Mouse (Mus musculus): ENCODE data around the gene Zc3h12d.

The Zc3h12d gene

GRCm38 (mm10) chr10:7832171-7832676, at the start of gene Zc3h12d:
Gene Zc3h12d, plus strand, starts transcription at chr10:7832470.
- DNase-seq (ENCODE audit: low spot score): peak; percentile 34

DNA sequence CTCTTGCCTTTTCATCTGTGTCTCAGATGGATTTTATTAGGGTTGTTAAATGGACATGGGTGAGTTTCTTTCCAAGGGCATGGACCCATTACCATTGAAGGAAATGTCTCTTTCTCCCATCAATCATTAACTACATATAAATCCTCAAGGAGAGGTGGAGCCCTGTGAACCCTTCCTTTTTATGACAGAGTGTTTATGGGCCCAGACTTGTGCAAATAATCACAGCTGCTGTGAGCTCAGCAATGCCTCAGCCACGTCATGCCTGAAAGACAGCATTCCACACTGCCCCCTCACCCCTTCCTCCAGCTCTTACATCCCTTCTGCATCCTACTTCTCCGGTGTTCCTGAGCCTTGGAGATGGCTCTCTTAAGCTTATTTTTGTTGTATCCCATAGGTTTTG, 45.0 kb upstream of the Zc3h12d start:
- no peak for DNase-seq (ENCODE audit: low spot score)

DNA sequence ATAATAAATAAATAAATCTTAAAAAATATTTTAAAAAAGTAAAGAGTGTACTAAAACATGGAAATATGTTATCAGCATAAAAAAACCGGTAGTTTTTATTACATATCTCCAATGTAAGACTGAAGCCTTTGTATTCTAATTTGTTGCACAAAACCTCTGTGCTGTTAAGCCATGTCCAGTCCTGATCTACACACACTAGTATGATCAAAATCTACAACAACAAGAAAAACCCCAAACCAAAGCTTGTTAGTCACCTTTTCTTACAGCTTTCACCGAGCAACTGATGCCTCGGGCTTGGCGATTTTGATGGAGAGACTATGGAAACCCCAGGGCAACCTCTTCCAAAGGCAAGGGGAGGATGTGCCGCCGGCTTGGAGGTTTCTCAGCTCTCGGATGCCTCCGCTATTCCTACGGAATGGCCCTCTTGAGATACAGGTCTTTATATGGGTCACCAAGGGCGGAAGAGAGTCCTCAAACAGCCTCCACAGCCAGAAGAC, 40.0 kb upstream of the Zc3h12d start:
- no peak for DNase-seq (ENCODE audit: low spot score)

GRCm38 (mm10) chr10:7792751-7793385, 39.4 kb upstream of the Zc3h12d start, which contains the start of the genes Ginm1 and Ppil4:
Gene Ginm1, minus strand, starts transcription at chr10:7792824.
Gene Ppil4, plus strand, starts transcription at chr10:7792891.
- DNase-seq (ENCODE audit: low spot score): peak; percentile 99

DNA sequence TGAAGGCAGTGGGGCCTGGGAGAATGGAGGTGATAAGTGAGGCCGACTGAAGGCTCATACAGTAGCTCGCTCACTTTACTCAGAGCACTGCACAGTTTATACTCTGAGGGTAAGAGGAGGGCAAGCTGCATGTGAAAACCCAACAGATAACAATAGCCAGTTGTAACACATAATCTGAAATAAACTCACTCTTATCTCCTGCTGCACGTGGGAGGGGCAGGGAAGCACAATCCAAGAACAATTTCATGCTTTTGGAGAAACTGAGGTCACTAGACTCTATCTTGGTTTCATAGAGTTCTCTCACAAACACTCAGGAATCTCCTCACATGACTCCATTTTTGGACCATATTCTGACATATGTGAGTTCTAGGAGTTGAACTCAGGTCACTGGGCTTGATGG, 31.0 kb upstream of the Zc3h12d start:
- DNase-seq (ENCODE audit: low spot score): no peak

GRCm38 (mm10) chr10:7802519-7803140, 29.6 kb upstream of the Zc3h12d start:
- no peak for DNase-seq (ENCODE audit: low spot score)

- peak; percentile 85 for DNase-seq (ENCODE audit: low spot score)
Observed at GRCm38 (mm10) chr10:7809937-7810336, 22.3 kb upstream of the Zc3h12d start.

DNA sequence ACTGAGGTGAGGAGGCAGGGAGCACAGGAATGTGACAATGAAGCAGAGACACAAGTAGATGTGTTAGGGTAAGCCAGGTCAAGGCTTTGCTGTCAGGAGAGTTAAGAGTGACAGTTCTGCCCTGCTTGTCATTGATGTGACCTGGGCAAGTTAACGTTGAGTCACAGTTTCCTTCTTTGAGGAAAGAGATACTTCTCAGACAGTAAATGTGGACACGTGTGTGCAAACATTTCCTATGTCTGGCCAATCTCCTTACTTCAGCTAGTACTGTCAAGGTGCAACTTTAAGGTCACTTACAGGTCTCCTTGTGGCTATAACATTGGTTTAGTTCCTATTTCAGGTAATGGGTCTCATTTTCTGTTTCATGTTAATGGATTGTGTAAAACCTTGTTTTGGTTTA, 15.8 kb upstream of the Zc3h12d start:
- no peak for DNase-seq (ENCODE audit: low spot score)

DNA sequence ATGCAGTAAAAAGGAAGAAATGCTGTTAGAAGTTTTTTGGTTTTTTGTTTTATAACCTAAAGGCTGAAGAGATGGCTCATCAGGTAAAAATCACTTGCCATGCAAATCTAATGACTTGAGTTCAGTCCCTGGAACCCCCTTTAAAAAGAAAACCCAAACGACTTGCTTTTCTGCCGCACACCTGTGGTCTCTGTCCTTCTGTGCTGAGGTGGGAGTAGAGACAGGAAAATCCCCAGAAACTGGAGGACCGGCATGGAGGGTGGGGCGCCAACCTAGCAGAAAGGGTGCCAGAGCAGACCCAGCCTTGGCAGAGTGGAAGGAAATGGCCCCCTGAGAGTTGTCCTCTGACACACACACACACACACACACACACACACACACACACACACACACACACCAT, 13.6 kb upstream of the Zc3h12d start:
- no peak for DNase-seq (ENCODE audit: low spot score)

DNA sequence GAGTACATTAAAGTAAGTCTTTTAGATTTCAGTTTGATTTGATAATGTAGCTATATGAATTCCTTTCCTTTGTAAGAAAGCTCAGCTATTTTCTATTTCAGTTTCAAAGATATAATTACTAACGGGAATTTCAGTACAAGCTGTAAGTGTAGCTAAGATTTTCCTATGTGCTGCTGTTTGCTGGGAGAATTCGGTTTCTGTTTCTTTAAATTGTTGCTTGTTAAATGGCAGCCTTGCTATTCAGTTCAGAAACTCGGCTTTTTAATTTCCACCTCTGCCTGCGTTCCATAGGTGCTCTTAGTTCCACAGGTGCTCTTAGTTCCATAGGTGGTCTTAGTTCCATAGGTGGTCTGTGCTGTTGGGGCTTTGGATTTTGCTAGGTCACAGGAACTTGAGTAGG, 13.1 kb upstream of the Zc3h12d start:
- no peak for DNase-seq (ENCODE audit: low spot score)

DNA sequence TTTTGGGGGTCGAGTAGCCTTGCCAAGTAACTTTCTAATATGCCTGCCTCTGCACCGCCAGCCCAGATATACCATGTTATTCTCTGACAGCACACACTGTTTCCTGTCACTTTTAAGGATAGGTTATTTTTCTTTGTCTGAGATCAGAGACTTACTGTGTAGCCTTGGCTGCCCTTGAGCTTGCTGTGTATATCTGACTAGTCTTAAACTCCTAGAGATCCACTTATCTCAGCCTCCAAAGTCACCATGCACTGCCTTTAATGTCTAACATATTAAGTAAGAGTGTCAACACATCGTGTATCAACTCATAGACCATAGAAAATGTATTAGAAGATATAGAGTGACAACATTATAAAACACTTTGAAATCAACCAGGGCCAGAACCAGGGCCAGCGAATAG, 12.7 kb upstream of the Zc3h12d start:
- DNase-seq (ENCODE audit: low spot score): no peak

- DNase-seq (ENCODE audit: low spot score): no peak
Observed at GRCm38 (mm10) chr10:7820171-7820570, 12.1 kb upstream of the Zc3h12d start.

DNA sequence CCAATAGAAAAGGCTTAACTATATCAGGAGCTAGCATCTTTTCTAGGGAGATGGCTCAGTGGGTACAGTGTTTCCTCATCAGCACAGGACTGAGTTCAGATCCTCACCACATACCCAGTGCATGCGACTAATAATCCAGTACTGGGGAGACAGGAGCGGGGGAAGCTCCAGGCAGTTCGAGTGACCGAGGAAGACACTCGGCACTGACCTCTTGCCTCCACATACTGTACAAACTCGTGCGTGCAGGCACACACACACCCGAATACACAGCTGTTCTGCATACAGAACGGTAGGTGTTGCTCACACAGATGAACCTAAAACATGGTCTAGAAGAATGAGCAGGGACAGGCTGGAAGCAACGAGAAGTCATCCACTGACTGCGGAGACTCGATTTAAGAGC, 10.3 kb upstream of the Zc3h12d start:
- DNase-seq (ENCODE audit: low spot score): no peak

- DNase-seq (ENCODE audit: low spot score): no peak
Observed at GRCm38 (mm10) chr10:7824663-7825280, 7.5 kb upstream of the Zc3h12d start.

GRCm38 (mm10) chr10:7825281-7825665, 7.0 kb upstream of the Zc3h12d start:
- DNase-seq (ENCODE audit: low spot score): no peak

- DNase-seq (ENCODE audit: low spot score): no peak
Observed at GRCm38 (mm10) chr10:7826106-7826505, 6.2 kb upstream of the Zc3h12d start.

DNA sequence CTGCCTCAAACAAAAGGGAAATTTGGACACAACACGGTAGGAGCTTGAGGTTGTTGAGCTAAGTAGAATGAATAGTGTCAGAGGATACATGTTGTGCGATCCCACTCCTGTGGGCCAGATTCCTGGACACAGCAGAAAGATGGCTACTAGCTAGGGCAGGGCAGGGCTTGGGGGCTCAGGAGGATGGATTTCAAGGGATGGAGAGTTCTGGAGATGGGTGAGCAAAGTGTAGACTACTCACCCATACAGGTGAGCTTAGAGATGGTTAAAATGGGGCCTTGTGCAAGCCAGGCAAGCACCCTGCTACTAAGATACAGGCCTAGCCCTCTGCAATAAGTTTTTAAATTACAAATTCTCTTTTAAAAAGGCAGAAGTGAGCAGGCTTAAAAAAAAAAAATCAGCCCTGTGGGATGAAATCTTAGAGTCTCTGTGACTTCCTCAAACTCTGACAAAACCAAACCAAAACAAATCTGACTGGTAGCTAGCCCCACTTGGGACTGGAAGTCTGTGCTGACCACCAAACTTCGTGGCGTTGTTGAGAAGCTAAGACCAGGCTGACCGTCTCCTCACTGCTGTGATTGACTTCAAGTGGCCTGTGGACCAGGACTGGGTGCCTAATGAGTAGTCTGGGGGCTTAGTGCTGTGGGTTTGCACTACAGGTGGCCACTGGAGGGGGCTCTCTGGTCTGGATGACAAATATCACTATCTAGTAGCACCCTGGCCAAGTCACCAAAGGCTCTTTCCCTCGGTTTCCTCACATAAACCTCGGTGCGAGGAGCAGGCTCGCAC, 1.3 kb downstream of the Zc3h12d start:
- DNase-seq (ENCODE audit: low spot score): no peak

DNA sequence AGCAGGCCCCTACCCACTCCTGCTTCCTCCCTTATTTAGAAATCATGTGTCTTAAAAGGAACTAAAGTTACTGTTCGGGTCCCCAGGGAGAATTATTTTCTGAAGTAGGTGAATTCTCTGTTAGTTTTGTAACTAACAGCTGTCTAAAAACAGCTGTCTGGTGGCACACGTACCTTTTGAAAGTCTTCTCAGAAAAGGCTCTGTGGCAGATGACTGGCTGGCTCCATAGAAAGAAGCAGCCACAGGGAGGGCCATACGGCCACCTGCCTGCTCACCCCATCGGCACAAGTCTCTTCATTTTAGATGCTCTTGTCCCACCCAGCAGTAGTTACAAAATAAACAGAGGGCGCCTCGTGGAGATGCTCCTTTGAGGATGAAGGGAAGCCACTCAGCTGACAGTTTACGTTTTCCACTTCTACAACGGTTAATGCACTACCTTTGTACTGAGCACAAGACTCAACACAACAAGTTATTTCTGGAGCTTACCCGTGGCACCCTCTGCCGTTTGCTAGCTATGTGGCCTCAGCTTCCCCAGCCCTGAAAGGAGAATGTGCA, 2.5 kb downstream of the Zc3h12d start:
- DNase-seq (ENCODE audit: low spot score): no peak

DNA sequence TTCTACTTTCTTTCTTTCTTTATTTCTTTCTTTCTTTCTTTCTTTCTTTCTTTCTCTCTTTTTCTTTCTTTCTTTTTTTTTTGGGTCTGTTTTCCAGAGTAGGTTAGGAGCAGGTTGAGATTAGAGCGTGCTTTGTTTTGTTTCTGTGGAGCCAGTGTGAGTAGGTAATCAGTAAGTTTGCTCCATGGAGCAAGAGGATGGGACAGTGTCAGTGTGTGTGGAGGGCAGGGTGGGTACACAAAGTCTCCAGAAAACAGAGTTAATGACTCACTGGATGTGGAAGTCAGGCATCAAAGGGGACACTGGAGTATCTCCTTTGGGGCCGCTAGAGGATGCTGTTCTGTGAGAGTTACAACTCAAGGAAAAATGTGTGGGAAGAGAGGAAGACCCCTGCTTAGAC, 4.6 kb downstream of the Zc3h12d start:
- DNase-seq (ENCODE audit: low spot score): no peak

GRCm38 (mm10) chr10:7837446-7837845, 5.2 kb downstream of the Zc3h12d start:
- no peak for DNase-seq (ENCODE audit: low spot score)

- no peak for DNase-seq (ENCODE audit: low spot score)
Observed at GRCm38 (mm10) chr10:7838036-7838435, 5.8 kb downstream of the Zc3h12d start.

- DNase-seq (ENCODE audit: low spot score): peak; percentile 17
Observed at GRCm38 (mm10) chr10:7838874-7839421, 6.7 kb downstream of the Zc3h12d start.
